Mouse (Mus musculus) spleen, adult 2 months (tissue): ENCODE results near the gene Brip1. TPM values are rescaled to one million over a fixed set of nuclear protein-coding genes. Genes with fewer than 3 reads are reported as not detected.

ENCODE experiments used
- DNase-seq, 2 experiments: peaks; one replicate each; pipeline versions ENCODE4 v3.0.0 to v3.0.0-alpha.2; 2012 to 2021; ENCODE audit warnings: low spot score in 2 of 2, low read depth in 1 of 2
- H3K27ac ChIP-seq: fragments of 200-500 bp; 2 replicates; pipeline ENCODE4 v1.5.1; 2012; ENCODE audit warnings: low read length, inconsistent platforms; ENCODE audit not compliant: insufficient read depth
- H3K27me3 ChIP-seq: fragments of 200-500 bp; 2 replicates; pipeline ENCODE4 v1.6.1; 2012; ENCODE audit warnings: mild to moderate bottlenecking, moderate library complexity, low read length, inconsistent platforms; ENCODE audit not compliant: control insufficient read depth, insufficient read depth
- H3K36me3 ChIP-seq: fragments of 200-500 bp; 2 replicates; pipeline ENCODE4 v1.6.1; 2012; ENCODE audit warnings: mild to moderate bottlenecking, low read length, inconsistent platforms; ENCODE audit not compliant: control insufficient read depth, insufficient read depth
- H3K4me1 ChIP-seq: fragments of 200-500 bp; 2 replicates; pipeline ENCODE4 v1.6.1; 2011; ENCODE audit warnings: inconsistent platforms; ENCODE audit not compliant: control insufficient read depth, insufficient read depth, insufficient read length
- H3K4me3 ChIP-seq: fragments of 200-500 bp; 2 replicates; pipeline ENCODE4 v1.5.1; 2011; ENCODE audit warnings: mild to moderate bottlenecking, inconsistent platforms; ENCODE audit not compliant: insufficient read depth, insufficient read length; ENCODE audit errors: extremely low read depth
- CTCF ChIP-seq: fragments of 200-500 bp; IDR thresholded peaks from 2 replicates; pipeline ENCODE4 v1.5.1; 2011; ENCODE audit warnings: mild to moderate bottlenecking, inconsistent platforms; ENCODE audit not compliant: insufficient read depth, insufficient read length, insufficient replicate concordance; ENCODE audit errors: extremely low read depth
- POLR2A ChIP-seq: fragments of 200-500 bp; IDR thresholded peaks from 2 replicates; pipeline ENCODE4 v1.6.1; 2011; ENCODE audit warnings: low read depth, low read length, inconsistent platforms
- WGBS: fragments of 180-500 bp; shearing (Covaris S2); methylation state at CpG from one replicate; pipeline ENCODE4 v1.1.7; 2018; 5-methylcytosine and 5-hydroxymethylcytosine counted together
- polyA plus RNA-seq: library from polyadenylated mRNA; depleted of rRNA; stranded (reverse); fragments of >200 nt; gene quantifications from 2 replicates; pipeline ENCODE4 v1.2.3, GENCODE M21; 2012; rRNA removed

Gene Brip1
- polyA plus RNA-seq, result 0.16 and 0.31 TPM in 2 replicates

GRCm38 (mm10) chr11:86201037-86201786 lies at the start of gene Brip1:
Brip1 (minus strand) TSS chr11:86201193.
- DNase-seq, result peak; percentile 88 to 95
- Histone ChIP-seq H3K4me3 (peak within 1 kb of the TSS; percentile 82), H3K27me3 (no peaks in the 10 kb centered on the region), H3K36me3 (peaks cover 3% of the 10 kb centered on the region; the same call in 1 of the 2 replicates), H3K27ac (peak within 1 kb of the TSS; percentile 80), H3K4me1 (peaks cover 5% of the 10 kb centered on the region)
- under 1% methylated on average over 60 of the region's 60 CpGs for WGBS
- TF ChIP-seq CTCF (no peak), POLR2A (peak; percentile 25; the same call in 1 of the 2 replicates)

GRCm38 (mm10) chr11:86232446-86232845 lies 31.5 kb upstream of the Brip1 start:
- Histone ChIP-seq H3K27ac (no peak overlapping the region), H3K4me1 (peaks cover 3% of the 10 kb centered on the region), H3K27me3 (no peaks in the 10 kb centered on the region), H3K4me3 (no peak overlapping the region), H3K36me3 (peaks cover 3% of the 10 kb centered on the region; the same call in 1 of the 2 replicates)
- no peak for DNase-seq
- no peak for TF ChIP-seq POLR2A
- no peak for TF ChIP-seq CTCF
- 77% methylated on average over 4 of the region's 4 CpGs for WGBS

- WGBS, result 81% methylated on average over 13 of the region's 13 CpGs
- Histone ChIP-seq H3K27ac (peak overlapping the region; percentile 55; the same call in 1 of the 2 replicates), H3K4me3 (peak overlapping the region; percentile 26; the same call in 1 of the 2 replicates), H3K36me3 (peaks cover 3% of the 10 kb centered on the region; the same call in 1 of the 2 replicates), H3K27me3 (no peaks in the 10 kb centered on the region), H3K4me1 (peaks cover 5% of the 10 kb centered on the region)
- DNase-seq, result peak in 1 of 2 experiments; percentile 8
- TF ChIP-seq CTCF (no peak), POLR2A (no peak)
Measured at GRCm38 (mm10) chr11:86231781-86232350, 30.9 kb upstream of the Brip1 start.

GRCm38 (mm10) chr11:86226646-86227180 lies 25.7 kb upstream of the Brip1 start:
- Histone ChIP-seq H3K27me3 (no peaks in the 10 kb centered on the region), H3K4me1 (peaks cover 4% of the 10 kb centered on the region), H3K27ac (no peak overlapping the region; the same call in 1 of the 2 replicates), H3K36me3 (peaks cover 5% of the 10 kb centered on the region; the same call in 1 of the 2 replicates), H3K4me3 (no peak overlapping the region)
- 57% methylated on average over 8 of the region's 8 CpGs for WGBS
- TF ChIP-seq POLR2A (no peak), CTCF (no peak)
- DNase-seq, result no peak

GRCm38 (mm10) chr11:86225761-86226160 lies 24.8 kb upstream of the Brip1 start:
- Histone ChIP-seq H3K36me3 (peaks cover 3% of the 10 kb centered on the region; the same call in 1 of the 2 replicates), H3K4me1 (peaks cover 3% of the 10 kb centered on the region), H3K27me3 (no peaks in the 10 kb centered on the region), H3K27ac (no peak overlapping the region), H3K4me3 (no peak overlapping the region)
- DNase-seq, result no peak
- no peak for TF ChIP-seq CTCF
- no peak for TF ChIP-seq POLR2A
- WGBS, result 96% methylated on average over 4 of the region's 4 CpGs

- Histone ChIP-seq H3K27ac (no peak overlapping the region), H3K4me1 (no peaks in the 10 kb centered on the region), H3K27me3 (no peaks in the 10 kb centered on the region), H3K36me3 (peaks cover 21% of the 10 kb centered on the region), H3K4me3 (no peak overlapping the region)
- DNase-seq, result no peak
- 100% methylated on average over 1 of the region's 1 CpGs for WGBS
- TF ChIP-seq POLR2A, result no peak
Measured at GRCm38 (mm10) chr11:86211803-86212202, 10.8 kb upstream of the Brip1 start.
